Mouse (Mus musculus): ENCODE measurements around the gene Tcte1. TPM values are rescaled to one million over a fixed set of nuclear protein-coding genes. Genes with fewer than 3 reads are reported as not detected.
A peak's percentile ranks its signal among the peaks of the same experiment; 100 is the strongest.

Tcte1 gene
- total RNA-seq, 2 experiments from 2014 or later: not detected

DNA sequence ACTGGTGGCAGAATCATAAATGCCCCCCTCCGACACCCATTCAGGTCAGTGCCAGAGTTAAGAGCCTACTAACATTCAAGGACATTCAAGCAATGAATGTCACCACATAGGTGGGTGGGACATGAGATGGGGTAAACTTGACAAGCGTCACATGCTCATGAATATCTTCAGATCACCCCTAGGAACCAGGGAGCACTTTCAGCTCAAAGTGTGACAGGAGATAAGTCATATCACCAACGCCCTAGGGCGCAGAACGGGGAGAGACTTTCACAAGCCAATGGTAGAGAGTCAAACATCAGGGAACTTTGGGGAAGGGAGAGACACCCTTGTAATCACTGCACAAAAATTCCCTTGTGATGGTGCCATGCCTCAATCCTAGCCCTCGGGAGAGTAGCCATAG lies 59.0 kb downstream of the Tcte1 start:
- DNase-seq (ENCODE audit: low spot score in 2 of 2): no peak

DNA sequence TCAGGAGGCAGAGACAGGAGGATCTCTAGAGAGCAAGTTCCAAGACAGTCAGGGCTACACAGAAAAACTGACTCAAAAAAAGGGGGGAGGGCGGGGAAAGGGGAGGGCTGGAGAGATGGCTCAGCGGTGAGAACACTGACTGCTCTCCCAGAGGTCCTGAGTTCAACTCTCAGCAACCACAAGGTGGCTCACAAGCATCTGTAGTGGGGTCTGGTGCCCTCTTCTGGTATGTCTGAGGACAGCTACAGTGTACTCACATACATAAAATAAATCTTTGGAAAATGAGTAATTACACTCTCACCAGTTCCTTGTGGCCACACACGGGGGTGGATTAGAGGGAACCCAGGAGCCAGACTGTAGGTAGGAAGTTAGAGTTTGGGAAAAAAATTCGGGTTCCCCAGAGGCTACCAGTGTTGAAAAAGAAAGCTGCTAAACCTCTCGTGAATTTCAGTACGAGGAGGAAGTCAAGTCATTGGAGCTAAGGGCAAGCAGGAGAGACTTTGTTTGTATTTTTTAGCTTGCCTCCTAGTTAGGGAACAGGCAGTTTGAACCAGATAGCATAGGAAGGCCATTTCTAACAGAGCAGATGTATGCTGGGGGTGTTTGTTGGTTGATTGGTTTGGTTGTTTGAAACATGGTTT lies 59.6 kb downstream of the Tcte1 start:
- no peak for DNase-seq (ENCODE audit: low spot score in 2 of 2)

DNA sequence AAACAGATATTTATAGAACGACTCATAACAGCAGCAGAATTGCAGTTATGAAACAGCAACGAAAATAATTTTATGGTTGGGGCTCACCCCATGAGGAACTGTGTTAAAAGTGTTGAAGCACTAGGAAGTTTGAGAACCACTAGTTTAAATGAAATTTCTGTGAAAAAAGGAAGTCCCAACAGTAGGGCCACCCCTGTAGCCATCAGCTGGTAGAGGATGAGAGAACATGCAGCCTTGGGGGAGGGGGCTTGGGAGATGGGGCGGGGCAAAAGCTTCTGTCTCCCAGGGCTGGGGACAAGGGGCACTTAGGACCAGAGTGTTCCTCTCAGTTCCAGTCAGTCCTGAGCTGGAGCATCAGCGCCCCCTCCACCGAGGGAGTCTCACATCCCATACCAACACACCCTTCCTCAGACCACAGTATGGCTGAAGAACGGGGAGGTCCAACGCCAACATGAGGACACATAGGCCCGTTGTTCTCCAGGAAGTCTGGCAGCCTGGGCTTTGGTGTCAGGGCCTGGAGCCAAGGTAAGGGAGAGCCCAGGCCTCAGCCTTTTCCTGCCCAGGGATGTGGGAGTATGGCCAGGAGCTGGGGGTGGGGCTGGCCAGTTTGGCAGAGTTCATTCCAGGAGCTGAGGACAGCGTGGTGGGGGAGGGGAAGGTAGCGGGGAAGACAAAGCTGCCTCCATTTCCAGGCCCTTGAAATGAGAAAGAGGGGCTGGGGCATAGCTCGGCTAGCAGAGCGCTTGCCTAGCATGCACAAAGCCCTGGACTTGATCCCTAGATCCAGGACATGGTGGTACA lies 61.1 kb downstream of the Tcte1 start:
- peak; percentile 54 to 73 for DNase-seq (ENCODE audit: low spot score in 2 of 2)

DNA sequence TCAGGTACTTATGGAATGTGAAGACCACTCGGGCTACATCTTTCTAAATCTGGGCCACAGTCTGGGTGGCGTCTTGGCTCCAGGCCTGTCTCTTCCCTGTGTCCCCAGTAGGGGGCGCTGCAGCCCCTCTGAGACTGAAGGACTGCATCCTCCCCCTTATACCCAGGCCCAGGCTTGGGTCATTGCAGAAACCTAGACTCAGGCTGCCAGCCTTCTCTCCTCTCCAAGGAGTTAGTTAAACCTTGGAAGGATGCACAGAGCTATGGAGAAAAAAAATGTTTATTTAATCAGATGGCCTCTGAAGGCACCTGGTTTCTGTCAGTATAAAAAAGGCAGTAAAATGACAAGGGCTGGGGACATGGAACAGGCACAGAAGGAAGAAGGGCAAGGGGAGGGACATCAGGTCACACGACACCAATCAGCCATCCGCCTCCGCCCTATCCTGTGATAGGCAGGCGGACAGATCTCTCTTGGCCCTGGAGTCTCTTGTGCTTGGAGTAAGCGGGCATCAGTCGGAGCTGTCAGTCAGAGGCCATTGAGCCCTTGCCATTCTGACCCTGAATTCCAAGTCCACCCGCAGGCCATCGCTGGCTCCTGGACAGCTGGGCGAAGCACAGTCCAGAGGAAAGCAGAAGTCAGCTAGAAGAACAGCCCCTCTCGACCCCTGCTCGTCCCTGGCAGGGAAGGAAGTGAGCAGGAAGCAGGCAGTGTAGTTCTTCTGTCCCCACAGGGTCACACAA lies 61.9 kb downstream of the Tcte1 start:
- DNase-seq (ENCODE audit: low spot score in 2 of 2): peak; percentile 78

DNA sequence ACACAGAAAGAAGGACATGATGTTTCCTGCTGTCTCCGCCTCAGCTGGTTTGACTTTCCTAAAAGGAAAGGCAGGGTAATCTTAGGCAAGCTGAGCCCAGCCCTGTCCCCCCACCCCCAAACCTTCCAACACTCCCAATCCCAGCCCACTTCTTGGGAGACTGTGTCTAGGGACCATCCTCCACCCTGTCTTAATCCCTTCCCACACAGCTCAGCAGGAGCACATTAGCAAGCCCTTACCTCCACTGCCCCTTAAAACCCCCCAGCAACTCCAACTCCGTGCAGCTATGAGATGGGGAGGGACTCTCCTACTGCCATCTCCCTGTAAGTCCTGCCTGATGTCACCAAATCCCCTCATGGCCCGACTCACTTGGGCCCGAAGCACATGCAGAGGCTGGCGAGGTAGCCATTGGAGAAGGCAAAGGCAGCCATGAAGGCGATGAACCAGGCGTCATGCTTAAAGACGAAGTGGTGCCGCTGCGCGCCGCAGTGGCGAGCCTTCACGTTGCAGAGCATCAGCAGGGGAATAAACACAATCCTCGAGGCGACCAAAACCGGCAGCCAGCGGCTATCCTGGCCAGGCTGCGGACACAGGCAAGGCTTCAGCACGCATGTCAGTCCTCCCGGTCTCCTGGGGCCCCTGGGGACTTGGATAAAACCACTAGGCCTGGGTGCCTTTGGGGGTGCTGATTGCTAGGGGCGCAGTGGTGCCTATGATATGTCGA lies 62.7 kb downstream of the Tcte1 start:
- no peak for DNase-seq (ENCODE audit: low spot score in 2 of 2)

DNA sequence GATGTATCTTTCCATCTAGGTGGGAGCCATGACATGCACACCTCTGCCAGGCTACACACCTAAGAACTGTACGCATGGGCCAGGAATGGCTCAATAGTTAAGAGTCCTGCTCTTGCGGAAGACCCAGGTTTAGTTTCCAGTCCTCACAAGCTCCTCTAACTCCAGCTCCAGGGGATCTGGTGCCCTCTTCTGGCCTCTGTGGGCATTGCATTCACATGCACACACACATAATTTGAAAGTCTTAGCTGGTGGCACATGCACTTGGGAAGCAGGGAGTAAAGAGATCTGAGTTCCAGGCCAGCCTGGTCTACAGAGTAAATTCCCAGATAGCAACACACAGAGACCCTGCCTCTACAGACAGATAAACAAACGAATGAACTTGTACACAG lies 63.2 kb downstream of the Tcte1 start:
- no peak for DNase-seq (ENCODE audit: low spot score in 2 of 2)

DNA sequence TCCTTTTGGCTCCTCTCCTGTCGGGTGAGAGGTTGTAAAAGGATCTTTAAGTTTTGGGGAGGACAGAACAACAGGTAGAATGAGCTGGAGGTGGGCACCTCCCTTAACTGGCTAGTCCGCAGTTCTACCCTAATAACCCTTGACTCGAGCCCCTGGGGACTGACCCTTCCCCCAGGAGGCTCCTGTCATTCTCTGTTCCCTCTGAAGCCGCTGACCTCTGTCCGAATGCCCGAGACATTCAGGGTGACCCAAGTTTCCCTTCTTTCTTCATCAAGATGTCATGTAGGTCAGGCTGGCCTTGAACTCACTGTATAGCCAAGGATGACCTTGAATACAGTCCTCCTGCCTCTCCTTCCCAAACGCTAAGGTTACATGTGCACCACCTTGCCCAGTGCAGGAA lies 65.1 kb downstream of the Tcte1 start:
- DNase-seq (ENCODE audit: low spot score in 2 of 2): no peak

DNA sequence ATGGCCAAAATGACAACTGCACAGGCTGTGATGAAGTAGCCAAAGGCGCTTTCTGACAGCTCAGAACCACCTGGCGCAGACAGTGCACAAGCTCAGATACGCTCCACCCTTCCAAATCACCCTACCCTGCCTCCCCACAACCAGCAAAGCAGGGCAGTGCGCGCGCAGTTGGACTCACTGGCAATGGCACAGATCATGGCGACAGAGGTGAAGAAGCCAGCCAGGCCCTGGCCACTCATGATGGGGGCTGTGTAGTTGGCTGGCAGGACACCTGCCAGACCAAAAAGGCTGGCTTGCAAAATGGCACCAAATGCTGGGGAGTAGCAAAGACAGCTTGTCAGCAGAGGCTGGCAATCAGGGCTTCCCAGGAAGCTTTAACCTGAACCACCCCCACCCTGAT lies 66.0 kb downstream of the Tcte1 start:
- no peak for DNase-seq (ENCODE audit: low spot score in 2 of 2)

DNA sequence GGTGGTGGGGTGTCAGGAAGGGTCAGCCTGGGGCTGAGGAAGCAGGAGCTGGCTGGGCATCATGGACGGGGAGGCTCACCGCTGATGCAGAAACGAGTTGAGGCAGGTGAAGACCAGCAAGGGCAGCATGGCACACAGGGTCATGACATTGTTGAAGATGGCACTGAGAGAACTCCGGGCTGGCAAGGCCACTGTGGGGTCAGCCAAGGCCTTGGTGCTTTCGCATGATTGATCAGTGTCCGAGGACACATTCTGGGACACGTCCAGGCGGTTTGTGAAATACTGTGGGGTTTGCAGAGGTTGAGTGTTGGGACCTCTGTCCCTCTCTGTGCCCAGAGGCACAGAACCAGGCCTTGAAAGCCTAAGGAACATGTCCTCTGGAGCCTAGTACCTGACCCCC lies 66.6 kb downstream of the Tcte1 start:
- peak in 1 of 2 experiments; percentile 51 for DNase-seq (ENCODE audit: low spot score in 2 of 2)

DNA sequence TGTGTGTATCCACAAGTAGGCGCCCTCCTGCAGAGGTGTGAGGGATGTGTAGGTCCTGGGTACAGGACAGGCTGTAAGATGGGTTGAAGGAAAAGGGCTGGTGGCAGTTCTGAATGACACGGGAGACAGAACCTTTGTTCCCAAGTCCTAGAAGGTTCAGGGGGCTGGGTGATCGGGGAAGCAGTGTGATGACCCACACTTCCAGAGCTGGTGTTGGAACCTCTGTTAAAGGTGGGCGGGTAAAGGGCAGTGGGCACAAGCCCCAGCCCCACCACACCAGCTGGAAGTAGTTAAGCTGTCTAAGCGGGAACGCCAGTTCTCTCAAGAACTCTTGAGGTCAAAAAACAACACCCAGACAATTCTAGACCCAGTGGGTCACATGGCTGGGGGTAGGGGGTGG lies 67.2 kb downstream of the Tcte1 start:
- no peak for DNase-seq (ENCODE audit: low spot score in 2 of 2)

DNA sequence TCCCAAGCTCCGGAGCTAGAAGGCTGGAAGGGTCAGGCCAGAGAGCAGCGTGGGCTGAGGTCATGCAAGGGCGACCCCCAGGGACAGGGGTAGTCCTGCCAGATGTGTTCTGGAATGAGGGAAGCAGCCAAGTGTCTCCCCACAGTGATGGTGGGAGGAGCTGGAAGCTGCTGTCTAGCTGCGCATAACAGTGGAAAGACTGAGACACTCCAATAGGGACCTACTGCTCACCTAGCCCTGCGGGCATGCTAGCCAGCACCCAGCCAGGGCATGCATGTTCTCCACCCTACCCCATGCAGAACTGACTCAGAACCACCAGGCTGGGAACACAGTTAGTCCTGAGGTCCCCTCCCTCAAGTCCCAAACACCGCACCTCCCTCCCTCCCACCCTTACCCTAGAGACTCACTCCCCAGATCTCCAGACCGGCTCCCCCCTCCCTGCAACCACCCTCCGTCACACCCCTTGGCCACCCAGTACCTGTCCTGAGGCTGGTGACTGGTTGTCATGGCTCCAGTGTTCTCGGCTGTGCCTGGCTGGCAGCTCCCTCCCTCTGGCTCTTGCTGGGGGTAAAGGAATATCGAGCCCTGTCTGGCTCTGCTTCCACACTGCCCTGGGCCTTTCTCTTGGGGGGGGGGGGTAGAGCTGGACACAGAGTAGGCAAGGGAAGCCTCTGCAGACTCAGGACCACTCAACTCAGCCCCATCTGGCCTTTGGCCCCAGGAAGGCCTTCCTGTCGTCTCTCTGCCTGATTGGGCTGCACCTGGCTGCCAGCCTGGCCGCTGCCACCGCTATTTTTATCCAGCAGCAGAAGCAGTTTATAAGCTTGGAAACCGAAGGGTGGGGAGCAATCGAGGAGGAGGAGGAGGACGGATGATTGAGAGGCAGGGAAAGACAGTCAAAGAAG lies 68.7 kb downstream of the Tcte1 start:
- peak in 1 of 2 experiments; percentile 35 for DNase-seq (ENCODE audit: low spot score in 2 of 2)

Other genes with a start within 250 kb of the Tcte1 start
- gene Cdc5l, start 89.7 kb upstream of the Tcte1 start, total RNA-seq (2021): 10 to 100 TPM; 39.9 to 40.9 TPM
- gene Spats1, start 48.0 kb upstream of the Tcte1 start, total RNA-seq (2021): not detected
- gene Aars2, start 16.6 kb upstream of the Tcte1 start, total RNA-seq (2021): 10 to 100 TPM; 15.8 to 17.3 TPM
- gene Tmem151b, start 26.2 kb downstream of the Tcte1 start, total RNA-seq (2021): under 1 TPM in 1 of 2 experiments, not detected in 1; 0.06 TPM
- gene Nfkbie, start 32.3 kb downstream of the Tcte1 start, total RNA-seq (2021): 1 to 10 TPM; 2.7 to 3.5 TPM
- gene Slc35b2, start 40.4 kb downstream of the Tcte1 start, total RNA-seq (2021): 10 to 100 TPM; 28.1 to 44.2 TPM
- gene Hsp90ab1, start 49.8 kb downstream of the Tcte1 start, total RNA-seq (2021): 1,000 to 10,000 TPM; 2,801 to 2,860 TPM
- 100 to 1,000 TPM; 121 to 161 TPM for gene Slc29a1, start 76.2 kb downstream of the Tcte1 start, total RNA-seq (2021)
- gene Mymx, start 78.7 kb downstream of the Tcte1 start, total RNA-seq (2021): not detected
- under 1 TPM; 0.19 to 0.40 TPM for gene Capn11, start 135.9 kb downstream of the Tcte1 start, total RNA-seq (2021)
- gene Mrpl14, start 162.9 kb downstream of the Tcte1 start, total RNA-seq (2021): 100 to 1,000 TPM; 104 to 109 TPM
- 10 to 100 TPM; 41.0 to 41.4 TPM for gene Tmem63b, start 163.5 kb downstream of the Tcte1 start, total RNA-seq (2021)
- not detected for gene 1600014C23Rik, start 210.4 kb downstream of the Tcte1 start, total RNA-seq (2021)